Mouse (Mus musculus): Measurements from ENCODE around the gene Msh4.

DNA sequence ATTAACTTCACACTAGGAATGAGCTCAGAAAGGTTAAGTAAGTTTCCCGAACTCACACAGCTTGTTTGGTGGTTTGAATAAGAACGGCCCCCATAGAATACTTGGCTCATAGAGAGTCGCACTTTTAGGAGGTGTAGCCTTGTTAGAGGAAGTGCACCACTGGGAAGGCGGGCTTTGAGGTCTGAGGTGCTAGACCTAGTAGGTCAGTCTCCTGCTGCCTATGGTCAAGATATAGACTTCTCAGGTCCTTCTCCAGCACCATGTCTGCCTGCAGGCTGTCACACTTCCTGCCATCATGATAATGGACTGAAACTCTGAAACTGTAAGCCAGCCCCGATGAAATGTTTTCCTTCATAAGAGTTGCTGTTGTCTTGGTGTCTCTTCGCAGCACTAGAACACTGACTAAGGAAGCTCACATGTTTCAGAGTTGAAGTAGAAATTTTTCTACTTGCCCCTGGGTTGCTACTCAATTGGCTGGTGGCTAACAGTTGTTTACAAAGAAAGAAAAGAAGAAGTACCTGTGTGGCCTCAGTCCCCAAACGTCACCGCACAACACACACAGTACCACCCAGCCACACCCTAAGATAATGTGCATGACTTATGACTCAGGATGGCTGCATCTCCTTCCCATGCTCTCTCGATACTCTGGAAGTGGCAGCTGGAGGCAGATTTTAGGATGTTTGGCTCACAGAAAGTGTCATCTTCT is 98.3 kb downstream of the Msh4 start:
- no peak for TF ChIP-seq CTCF (IDR thresholded peaks at IDR 0.05; ENCODE audit: low read depth, low read length)
- TF ChIP-seq EP300 (IDR thresholded peaks at IDR 0.05; ENCODE audit: insufficient read depth, low read depth, low read length): no peak
- TF ChIP-seq POLR2A (IDR thresholded peaks at IDR 0.05; ENCODE audit: insufficient read depth, low read length): no peak

Measured in ES-Bruce4 (cell line).